Mouse (Mus musculus) limb, embryonic 11.5 days (tissue): Measurements from ENCODE around the gene Ugt3a2. TPM values are rescaled to one million over a fixed set of nuclear protein-coding genes. Genes with fewer than 3 reads are reported as not detected.

Experiments used
- ATAC-seq: fragments of 200-750 bp; cut with Nextera tagmentation; 2 replicates; pipeline ENCODE4 v1.8.0; 2017; ENCODE audit warnings: low read depth; ENCODE audit not compliant: insufficient number of reproducible peaks, low FRiP score, low TSS enrichment
- DNase-seq: peaks from one replicate; pipeline ENCODE4 v3.0.0-alpha.2; 2015; ENCODE audit warnings: low spot score
- H3K27ac ChIP-seq: fragments of 300-500 bp; sonication (generic); replicated peaks from 2 replicates; pipeline ENCODE4 v1.5.1; 2014; ENCODE audit warnings: low read depth, mild to moderate bottlenecking, low read length
- H3K27me3 ChIP-seq: fragments of 300-500 bp; sonication (generic); 2 replicates; pipeline ENCODE4 v1.6.1; 2014; ENCODE audit warnings: mild to moderate bottlenecking, low read length, mixed read lengths; ENCODE audit not compliant: control insufficient read depth, insufficient read depth
- H3K36me3 ChIP-seq: fragments of 300-500 bp; sonication (generic); 2 replicates; pipeline ENCODE4 v1.6.1; 2014; ENCODE audit warnings: mild to moderate bottlenecking, low read length, moderate library complexity, mixed read lengths; ENCODE audit not compliant: control insufficient read depth, insufficient read depth
- H3K4me1 ChIP-seq: fragments of 300-500 bp; sonication (generic); 2 replicates; pipeline ENCODE4 v1.6.1; 2014; ENCODE audit warnings: low read length, mixed read lengths; ENCODE audit not compliant: control insufficient read depth, insufficient read depth
- H3K4me2 ChIP-seq: fragments of 300-500 bp; sonication (generic); 2 replicates; pipeline ENCODE4 v1.6.1; 2014; ENCODE audit warnings: low read depth, mild to moderate bottlenecking, moderate library complexity; ENCODE audit not compliant: severe bottlenecking
- H3K4me3 ChIP-seq: fragments of 300-500 bp; sonication (generic); 2 replicates; pipeline ENCODE4 v1.5.1; 2014; ENCODE audit warnings: low read depth, low read length
- H3K9ac ChIP-seq: fragments of 300-500 bp; sonication (generic); 2 replicates; pipeline ENCODE4 v1.6.1; 2014; ENCODE audit warnings: mild to moderate bottlenecking, low read length
- H3K9me3 ChIP-seq: fragments of 300-500 bp; sonication (generic); 2 replicates; pipeline ENCODE4 v1.6.1; 2016; ENCODE audit warnings: low read length; ENCODE audit not compliant: control insufficient read depth
- WGBS: fragments of 180-500 bp; shearing (Covaris S2); extraction: QIAGEN DNeasy Blood & Tissue Kit; methylation state at CpG from one replicate; pipeline ENCODE4 v1.1.7; 2014; 5-methylcytosine and 5-hydroxymethylcytosine counted together
- polyA plus RNA-seq: library from polyadenylated mRNA; unstranded; fragments of >200 nt; fragmentation: Nextera tagmentation; extraction: Ambion mirVana; gene quantifications from 2 replicates; pipeline ENCODE4 v1.2.1, GENCODE M21; 2014

Ugt3a2 gene
- not detected in 2 replicates for polyA plus RNA-seq

- Histone ChIP-seq H3K9me3 (no peaks in the 10 kb centered on the region), H3K4me3 (no peak within 1 kb of the TSS), H3K4me2 (no peak within 1 kb of the TSS), H3K36me3 (no peaks in the 10 kb centered on the region), H3K27me3 (no peaks in the 10 kb centered on the region), H3K27ac (no peak within 1 kb of the TSS), H3K4me1 (no peaks in the 10 kb centered on the region), H3K9ac (no peak within 1 kb of the TSS)
- ATAC-seq (no peak), DNase-seq (no peak)
- 88% methylated on average over 4 of the region's 4 CpGs for WGBS
These were observed at the start of gene Ugt3a2 for GRCm38 (mm10) chr15:9335341-9335740. TSS of gene Ugt3a2 (plus strand) at chr15:9335550.

DNA sequence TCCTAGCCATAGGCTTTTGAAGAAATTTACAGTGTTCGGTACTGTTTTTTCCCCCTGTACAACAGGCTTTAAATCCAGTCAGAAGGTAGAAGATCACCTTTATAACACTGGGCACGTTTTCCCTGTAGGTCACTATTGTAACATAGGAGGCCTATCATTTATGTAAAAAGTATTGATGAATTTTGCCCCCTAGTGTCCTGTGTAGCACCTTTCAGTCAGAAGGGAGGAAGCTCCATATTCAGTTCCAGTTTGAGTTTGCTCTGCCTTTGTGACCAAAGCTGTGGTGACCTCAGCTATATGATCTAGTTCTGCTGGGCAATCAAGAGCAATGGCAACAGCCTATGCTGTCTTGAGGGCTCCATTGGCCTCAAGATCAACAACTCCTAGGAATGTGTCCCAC, 45.7 kb upstream of the Ugt3a2 start:
- Histone ChIP-seq H3K9me3 (no peaks in the 10 kb centered on the region), H3K4me1 (no peaks in the 10 kb centered on the region), H3K4me3 (no peak overlapping the region), H3K4me2 (no peak overlapping the region), H3K27me3 (no peaks in the 10 kb centered on the region), H3K27ac (no peak overlapping the region), H3K9ac (no peak overlapping the region), H3K36me3 (no peaks in the 10 kb centered on the region)
- DNase-seq = no peak
- ATAC-seq = no peak
- WGBS = 69% methylated on average over 2 of the region's 2 CpGs

GRCm38 (mm10) chr15:9305978-9306692, 29.2 kb upstream of the Ugt3a2 start:
- H3K36me3 ChIP-seq = no peaks in the 10 kb centered on the region
- no peaks in the 10 kb centered on the region for H3K27me3 ChIP-seq
- H3K27ac ChIP-seq = no peak overlapping the region
- ATAC-seq = no peak; the same call in 1 of the 2 replicates
- H3K4me2 ChIP-seq = no peak overlapping the region
- no peak overlapping the region for H3K9ac ChIP-seq
- H3K9me3 ChIP-seq = no peaks in the 10 kb centered on the region
- DNase-seq = no peak
- H3K4me3 ChIP-seq = no peak overlapping the region
- 85% methylated on average over 8 of the region's 8 CpGs for WGBS
- H3K4me1 ChIP-seq = no peaks in the 10 kb centered on the region

GRCm38 (mm10) chr15:9334596-9334995, 754 bp upstream of the Ugt3a2 start:
- ATAC-seq = no peak
- H3K4me1 ChIP-seq = no peaks in the 10 kb centered on the region
- H3K4me3 ChIP-seq = no peak overlapping the region
- no peak for DNase-seq
- H3K4me2 ChIP-seq = no peak overlapping the region
- no peak overlapping the region for H3K27ac ChIP-seq
- H3K9me3 ChIP-seq = no peaks in the 10 kb centered on the region
- no peak overlapping the region for H3K9ac ChIP-seq
- H3K36me3 ChIP-seq = no peaks in the 10 kb centered on the region
- H3K27me3 ChIP-seq = no peaks in the 10 kb centered on the region
- 77% methylated on average over 2 of the region's 2 CpGs for WGBS

- ATAC-seq = no peak
- no peak overlapping the region for H3K4me3 ChIP-seq
- no peak overlapping the region for H3K27ac ChIP-seq
- no peaks in the 10 kb centered on the region for H3K36me3 ChIP-seq
- DNase-seq = no peak
- no peak overlapping the region for H3K4me2 ChIP-seq
- no peak overlapping the region for H3K9ac ChIP-seq
- H3K27me3 ChIP-seq = no peaks in the 10 kb centered on the region
- 83% methylated on average over 3 of the region's 3 CpGs for WGBS
- no peaks in the 10 kb centered on the region for H3K4me1 ChIP-seq
- H3K9me3 ChIP-seq = no peaks in the 10 kb centered on the region
These were observed 1.3 kb downstream of the Ugt3a2 start for GRCm38 (mm10) chr15:9336616-9337015.

GRCm38 (mm10) chr15:9337021-9337420, 1.7 kb downstream of the Ugt3a2 start:
- WGBS = 74% methylated on average over 3 of the region's 3 CpGs
- DNase-seq (no peak), ATAC-seq (no peak)
- H3K4me3 ChIP-seq = no peak overlapping the region
- no peak overlapping the region for H3K9ac ChIP-seq
- no peaks in the 10 kb centered on the region for H3K36me3 ChIP-seq
- H3K27me3 ChIP-seq = no peaks in the 10 kb centered on the region
- H3K4me1 ChIP-seq = no peaks in the 10 kb centered on the region
- no peak overlapping the region for H3K4me2 ChIP-seq
- no peak overlapping the region for H3K27ac ChIP-seq
- no peaks in the 10 kb centered on the region for H3K9me3 ChIP-seq

- no peaks in the 10 kb centered on the region for H3K9me3 ChIP-seq
- H3K4me1 ChIP-seq = no peaks in the 10 kb centered on the region
- no peak for DNase-seq
- H3K4me3 ChIP-seq = no peak overlapping the region
- H3K4me2 ChIP-seq = no peak overlapping the region
- no peaks in the 10 kb centered on the region for H3K36me3 ChIP-seq
- H3K27me3 ChIP-seq = no peaks in the 10 kb centered on the region
- no peak overlapping the region for H3K9ac ChIP-seq
- no peak for ATAC-seq
- no peak overlapping the region for H3K27ac ChIP-seq
- 57% methylated on average over 3 of the region's 3 CpGs for WGBS
These were observed 13.4 kb downstream of the Ugt3a2 start for GRCm38 (mm10) chr15:9348739-9349138.

DNA sequence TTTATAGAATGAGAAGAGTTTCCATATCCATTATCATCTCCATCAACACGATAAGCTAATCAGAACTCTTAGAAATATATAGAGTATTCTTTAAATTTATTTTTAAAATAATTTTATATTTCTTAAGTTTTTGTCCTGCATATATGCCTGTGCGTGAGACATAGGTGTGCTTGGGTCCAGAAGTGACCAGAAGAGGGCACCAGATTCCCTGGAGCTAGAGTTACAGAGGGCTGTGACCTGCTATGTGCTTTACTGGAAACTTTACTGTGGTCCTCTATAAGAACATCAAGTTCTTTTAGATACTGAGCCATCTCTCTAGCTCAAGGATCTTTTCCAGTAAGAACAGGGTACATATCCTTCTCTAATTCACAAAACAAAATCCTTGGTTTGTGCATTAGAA, 27.5 kb downstream of the Ugt3a2 start:
- H3K27me3 ChIP-seq = no peaks in the 10 kb centered on the region
- ATAC-seq = no peak
- no peaks in the 10 kb centered on the region for H3K36me3 ChIP-seq
- no peak overlapping the region for H3K4me3 ChIP-seq
- H3K27ac ChIP-seq = no peak overlapping the region
- WGBS = 57% methylated on average over 2 of the region's 2 CpGs
- DNase-seq = no peak
- H3K4me2 ChIP-seq = no peak overlapping the region
- H3K4me1 ChIP-seq = no peaks in the 10 kb centered on the region
- no peaks in the 10 kb centered on the region for H3K9me3 ChIP-seq
- no peak overlapping the region for H3K9ac ChIP-seq

DNA sequence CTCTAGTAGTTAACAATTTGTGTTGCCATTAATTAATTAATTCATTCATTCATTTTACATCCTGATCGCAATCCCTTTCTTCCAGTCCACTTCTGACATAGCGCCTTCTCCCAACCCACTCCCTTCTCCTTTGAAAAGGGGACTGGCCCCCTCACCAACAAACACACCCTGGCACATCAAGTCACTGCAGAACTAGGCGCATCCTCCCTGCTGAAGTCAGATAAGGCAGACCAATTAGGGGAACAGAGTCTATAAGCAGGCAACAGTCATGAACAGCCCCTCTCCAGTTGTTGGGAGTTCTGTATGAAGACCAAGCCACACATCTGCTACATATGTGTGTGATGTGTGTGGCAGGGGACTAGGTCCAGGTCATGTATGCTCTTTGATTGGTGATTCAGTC, 33.4 kb downstream of the Ugt3a2 start:
- H3K4me1 ChIP-seq = no peaks in the 10 kb centered on the region

More for the DNA sequence above, 33.4 kb downstream of the Ugt3a2 start:
- Histone ChIP-seq H3K9me3 (no peaks in the 10 kb centered on the region), H3K4me2 (no peak overlapping the region), H3K36me3 (no peaks in the 10 kb centered on the region), H3K27me3 (no peaks in the 10 kb centered on the region), H3K9ac (no peak overlapping the region), H3K4me3 (no peak overlapping the region), H3K27ac (no peak overlapping the region)
- no peak for DNase-seq
- ATAC-seq = no peak
- 85% methylated on average over 3 of the region's 3 CpGs for WGBS
